Mouse (Mus musculus) midbrain, embryonic 14.5 days (tissue): ENCODE measurements around the gene H2-M5. TPM values are rescaled to one million over a fixed set of nuclear protein-coding genes. Genes with fewer than 3 reads are reported as not detected.
A peak's percentile ranks its signal among the peaks of the same experiment; 100 is the strongest.

Source experiments
- ATAC-seq: fragments of 200-750 bp; cut with Nextera tagmentation; 2 replicates; pipeline ENCODE4 v1.8.0; 2017; ENCODE audit warnings: moderate number of reproducible peaks, moderate library complexity; ENCODE audit not compliant: low FRiP score, low TSS enrichment
- DNase-seq: peaks from one replicate; pipeline ENCODE4 v3.0.0-alpha.2; 2015
- H3K27ac ChIP-seq: fragments of 300-500 bp; sonication (generic); replicated peaks from 2 replicates; pipeline ENCODE4 v1.5.1; 2014; ENCODE audit warnings: mild to moderate bottlenecking, low read depth, low read length, moderate library complexity
- H3K27me3 ChIP-seq: fragments of 300-500 bp; sonication (generic); 2 replicates; pipeline ENCODE4 v1.6.1; 2014; ENCODE audit warnings: low read length, control low read depth, mixed read lengths; ENCODE audit not compliant: control insufficient read depth, insufficient read depth
- H3K36me3 ChIP-seq: fragments of 300-500 bp; sonication (generic); 2 replicates; pipeline ENCODE4 v1.6.1; 2014; ENCODE audit warnings: low read length, control low read depth; ENCODE audit not compliant: control insufficient read depth, insufficient read depth
- H3K4me1 ChIP-seq: fragments of 300-500 bp; sonication (generic); 2 replicates; pipeline ENCODE4 v1.6.1; 2014; ENCODE audit warnings: mild to moderate bottlenecking, antibody characterized with exemption, low read length, control low read depth; ENCODE audit not compliant: control insufficient read depth, insufficient read depth
- H3K4me2 ChIP-seq: fragments of 300-500 bp; sonication (generic); 2 replicates; pipeline ENCODE4 v1.6.1; 2014; ENCODE audit warnings: mild to moderate bottlenecking, low read length, moderate library complexity
- H3K4me3 ChIP-seq: fragments of 300-500 bp; sonication (generic); replicated peaks from 2 replicates; pipeline ENCODE4 v1.5.1; 2014; ENCODE audit warnings: low read depth, low read length
- H3K9ac ChIP-seq: fragments of 300-500 bp; sonication (generic); replicated peaks from 2 replicates; pipeline ENCODE4 v1.6.1; 2014; ENCODE audit warnings: mild to moderate bottlenecking, low read length, moderate library complexity
- H3K9me3 ChIP-seq: fragments of 300-500 bp; sonication (generic); 2 replicates; pipeline ENCODE4 v1.6.1; 2016; ENCODE audit warnings: low read length, control low read depth, mixed read lengths; ENCODE audit not compliant: control insufficient read depth
- whole genome bisulfite sequencing: fragments of 180-500 bp; shearing (Covaris S2); extraction: QIAGEN DNeasy Blood & Tissue Kit; methylation state at CpG from one replicate; pipeline ENCODE4 v1.1.7; 2014; 5-methylcytosine and 5-hydroxymethylcytosine counted together
- polyA plus RNA-seq: library from polyadenylated mRNA; unstranded; fragments of >200 nt; fragmentation: Nextera tagmentation; extraction: Ambion mirVana; gene quantifications from 2 replicates; pipeline ENCODE4 v1.2.1, GENCODE M21; 2014

H2-M5 gene
- polyA plus RNA-seq, 1 experiment from 2014 or later, result 2.0 TPM

GRCm38 (mm10) chr17:36988475-36988874 lies 862 bp downstream of the H2-M5 start:
- H3K9me3 ChIP-seq, result no peaks in the 10 kb centered on the region
- DNase-seq, result no peak
- H3K9ac ChIP-seq, result no peak overlapping the region
- H3K36me3 ChIP-seq, result no peaks in the 10 kb centered on the region
- no peak for ATAC-seq
- no peak overlapping the region for H3K27ac ChIP-seq
- H3K27me3 ChIP-seq, result peaks cover 6% of the 10 kb centered on the region; the same call in 1 of the 2 replicates
- H3K4me1 ChIP-seq, result no peaks in the 10 kb centered on the region
- 4% methylated on average over 24 of the region's 24 CpGs for WGBS
- no peak overlapping the region for H3K4me3 ChIP-seq
- H3K4me2 ChIP-seq, result 0 out of 2 replicates have a peak overlapping the region, but pooled peaks have one; percentile 3

GRCm38 (mm10) chr17:36982253-36983155 lies 6.8 kb downstream of the H2-M5 start:
- ATAC-seq (no peak), DNase-seq (no peak)
- Histone ChIP-seq H3K4me2 (no peak overlapping the region), H3K9me3 (no peaks in the 10 kb centered on the region), H3K27ac (no peak overlapping the region), H3K4me1 (no peaks in the 10 kb centered on the region), H3K4me3 (no peak overlapping the region), H3K9ac (no peak overlapping the region), H3K36me3 (no peaks in the 10 kb centered on the region), H3K27me3 (no peaks in the 10 kb centered on the region; the same call in 1 of the 2 replicates)
- 35% methylated on average over 5 of the region's 5 CpGs for WGBS

- Histone ChIP-seq H3K36me3 (no peaks in the 10 kb centered on the region), H3K9me3 (no peaks in the 10 kb centered on the region), H3K4me3 (no peak overlapping the region), H3K4me1 (no peaks in the 10 kb centered on the region), H3K9ac (no peak overlapping the region), H3K4me2 (no peak overlapping the region), H3K27me3 (no peaks in the 10 kb centered on the region), H3K27ac (no peak overlapping the region)
- no peak for DNase-seq
- no peak for ATAC-seq
- WGBS, result 3% methylated on average over 4 of the region's 4 CpGs
These were observed 7.5 kb downstream of the H2-M5 start for GRCm38 (mm10) chr17:36981845-36982244.

- WGBS, result 16% methylated on average over 18 of the region's 18 CpGs
These were observed 8.0 kb downstream of the H2-M5 start, which contains the start of gene 2410137M14Rik for GRCm38 (mm10) chr17:36981221-36981813. Gene 2410137M14Rik, minus strand, starts transcription at chr17:36981237.

GRCm38 (mm10) chr17:36973271-36973787 lies 16.0 kb downstream of the H2-M5 start:
- no peak overlapping the region for H3K9ac ChIP-seq
- H3K36me3 ChIP-seq, result no peaks in the 10 kb centered on the region
- H3K9me3 ChIP-seq, result no peaks in the 10 kb centered on the region
- H3K27ac ChIP-seq, result no peak overlapping the region
- no peaks in the 10 kb centered on the region for H3K27me3 ChIP-seq
- 83% methylated on average over 8 of the region's 8 CpGs for WGBS
- H3K4me2 ChIP-seq, result no peak overlapping the region
- H3K4me1 ChIP-seq, result no peaks in the 10 kb centered on the region
- no peak overlapping the region for H3K4me3 ChIP-seq
- DNase-seq (no peak), ATAC-seq (no peak)

More at GRCm38 (mm10) chr17:36981221-36981813, 8.0 kb downstream of the H2-M5 start, which contains the start of gene 2410137M14Rik:
- no peak within 1 kb of the TSS for H3K4me2 ChIP-seq
- no peaks in the 10 kb centered on the region for H3K27me3 ChIP-seq
- H3K4me1 ChIP-seq, result no peaks in the 10 kb centered on the region
- no peaks in the 10 kb centered on the region for H3K36me3 ChIP-seq
- no peaks in the 10 kb centered on the region for H3K9me3 ChIP-seq
- H3K27ac ChIP-seq, result no peak within 1 kb of the TSS
- no peak within 1 kb of the TSS for H3K4me3 ChIP-seq
- ATAC-seq (no peak), DNase-seq (no peak)
- H3K9ac ChIP-seq, result no peak within 1 kb of the TSS

- DNase-seq, result no peak
- H3K4me3 ChIP-seq, result no peak overlapping the region
- H3K4me1 ChIP-seq, result no peaks in the 10 kb centered on the region
- H3K9ac ChIP-seq, result no peak overlapping the region
- no peaks in the 10 kb centered on the region for H3K27me3 ChIP-seq
- H3K36me3 ChIP-seq, result no peaks in the 10 kb centered on the region
- WGBS, result 86% methylated on average over 3 of the region's 3 CpGs
- H3K27ac ChIP-seq, result no peak overlapping the region
- no peak for ATAC-seq
- no peak overlapping the region for H3K4me2 ChIP-seq
- H3K9me3 ChIP-seq, result no peaks in the 10 kb centered on the region
These were observed 16.5 kb downstream of the H2-M5 start for GRCm38 (mm10) chr17:36972791-36973190.

GRCm38 (mm10) chr17:36971172-36971850 lies 18.0 kb downstream of the H2-M5 start:
- no peaks in the 10 kb centered on the region for H3K36me3 ChIP-seq
- ATAC-seq (no peak), DNase-seq (no peak)
- H3K27ac ChIP-seq, result no peak overlapping the region
- H3K9ac ChIP-seq, result no peak overlapping the region
- no peaks in the 10 kb centered on the region for H3K27me3 ChIP-seq
- WGBS, result 85% methylated on average over 6 of the region's 6 CpGs
- no peaks in the 10 kb centered on the region for H3K9me3 ChIP-seq
- no peaks in the 10 kb centered on the region for H3K4me1 ChIP-seq
- H3K4me2 ChIP-seq, result no peak overlapping the region
- H3K4me3 ChIP-seq, result no peak overlapping the region

- no peak overlapping the region for H3K9ac ChIP-seq
- H3K9me3 ChIP-seq, result no peaks in the 10 kb centered on the region
- no peak for ATAC-seq
- no peaks in the 10 kb centered on the region for H3K36me3 ChIP-seq
- H3K27ac ChIP-seq, result no peak overlapping the region
- no peaks in the 10 kb centered on the region for H3K27me3 ChIP-seq
- 86% methylated on average over 14 of the region's 14 CpGs for WGBS
- H3K4me2 ChIP-seq, result no peak overlapping the region
- H3K4me1 ChIP-seq, result no peaks in the 10 kb centered on the region
- no peak for DNase-seq
- no peak overlapping the region for H3K4me3 ChIP-seq
These were observed 18.9 kb downstream of the H2-M5 start for GRCm38 (mm10) chr17:36970316-36970890.
